Mouse (Mus musculus) myocyte (in vitro differentiated cells): ENCODE results near the gene Rnf126. TPM values are rescaled to one million over a fixed set of nuclear protein-coding genes. Genes with fewer than 3 reads are reported as not detected.

Source experiments
- H3K27me3 ChIP-seq: one replicate; pipeline ENCODE4 v1.6.1; 2011; ENCODE audit not compliant: control insufficient read depth, insufficient read depth, insufficient read length
- H3K36me3 ChIP-seq: one replicate; pipeline ENCODE4 v1.6.1; 2011; ENCODE audit not compliant: control insufficient read depth, insufficient read depth
- H3K4me2 ChIP-seq: one replicate; pipeline ENCODE4 v1.6.1; 2011; ENCODE audit warnings: low read depth, control low read depth
- H3K4me3 ChIP-seq: one replicate; pipeline ENCODE4 v1.5.1; 2011; ENCODE audit warnings: mild to moderate bottlenecking, control low read depth, moderate library complexity
- H3K79me2 ChIP-seq: one replicate; pipeline ENCODE4 v1.6.1; 2011; ENCODE audit not compliant: control insufficient read depth, insufficient read depth
- H3ac ChIP-seq: one replicate; pipeline ENCODE4 v1.6.1; 2011; ENCODE audit not compliant: control insufficient read depth, insufficient read length
- CEBPB ChIP-seq: IDR thresholded peaks from 2 replicates; pipeline ENCODE4 v1.6.1; 2011; ENCODE audit warnings: mild to moderate bottlenecking, moderate library complexity; ENCODE audit not compliant: poor library complexity, insufficient read depth, severe bottlenecking
- E2F4 ChIP-seq: IDR thresholded peaks from one replicate; pipeline ENCODE4 v1.6.1; 2011; ENCODE audit warnings: mild to moderate bottlenecking, control low read depth, moderate library complexity; ENCODE audit not compliant: insufficient read depth
- MAX ChIP-seq: IDR thresholded peaks from one replicate; pipeline ENCODE4 v1.6.1; 2011; ENCODE audit warnings: low read depth, mild to moderate bottlenecking, control low read depth
- MYOD1 ChIP-seq, 3 experiments: IDR thresholded peaks; one replicate each; pipeline ENCODE4 v1.6.1; 2011; ENCODE audit warnings: control low read depth in 2 of 3, low read depth in 2 of 3, mild to moderate bottlenecking in 2 of 3, moderate library complexity in 1 of 3; ENCODE audit not compliant: insufficient read length in 2 of 3, control insufficient read depth in 1 of 3
- MYOG ChIP-seq, 3 experiments: IDR thresholded peaks; one replicate each; pipeline ENCODE4 v1.6.1; 2011; ENCODE audit warnings: control low read depth in 2 of 3, low read depth in 2 of 3, mild to moderate bottlenecking in 2 of 3; ENCODE audit not compliant: insufficient read length in 2 of 3, control insufficient read depth in 1 of 3, insufficient read depth in 1 of 3
- POLR2A ChIP-seq: IDR thresholded peaks from one replicate; pipeline ENCODE4 v1.6.1; 2011; ENCODE audit warnings: low read depth, mild to moderate bottlenecking, control low read depth, moderate library complexity; ENCODE audit not compliant: insufficient read length
- POLR2AphosphoS2 ChIP-seq: IDR thresholded peaks from one replicate; pipeline ENCODE4 v1.6.1; 2011; ENCODE audit warnings: low read depth, control low read depth; ENCODE audit not compliant: insufficient read length
- REST ChIP-seq: IDR thresholded peaks from one replicate; pipeline ENCODE4 v1.6.1; 2011; ENCODE audit warnings: mild to moderate bottlenecking, control low read depth, moderate library complexity; ENCODE audit not compliant: insufficient read depth, insufficient read length
- SRF ChIP-seq: IDR thresholded peaks from one replicate; pipeline ENCODE4 v1.6.1; 2011; ENCODE audit warnings: low read depth; ENCODE audit not compliant: control insufficient read depth, insufficient read length
- TCF12 ChIP-seq: IDR thresholded peaks from one replicate; pipeline ENCODE4 v1.6.1; 2011; ENCODE audit warnings: mild to moderate bottlenecking, control low read depth; ENCODE audit not compliant: poor library complexity, insufficient read depth, severe bottlenecking
- TCF3 ChIP-seq: IDR thresholded peaks from one replicate; pipeline ENCODE4 v1.6.1; 2011; ENCODE audit warnings: low read depth, control low read depth; ENCODE audit not compliant: insufficient read length
- USF1 ChIP-seq: IDR thresholded peaks from one replicate; pipeline ENCODE4 v1.6.1; 2011; ENCODE audit warnings: low read depth, mild to moderate bottlenecking, control low read depth, moderate library complexity
- polyA plus RNA-seq: library from polyadenylated mRNA; unstranded; fragments of >200 nt; fragmentation: generic; extraction: Trizol; gene quantifications from one replicate; pipeline ENCODE4 v1.2.1, GENCODE M21; 2012; ENCODE audit warnings: missing spikeins

The Rnf126 gene
- polyA plus RNA-seq, 1 experiment: 91.3 TPM

GRCm38 (mm10) chr10:79754856-79755516, 11.8 kb downstream of the Rnf126 start, which contains the start of gene Fgf22:
Fgf22 (plus strand) TSS chr10:79755076.
- peaks cover 6% of the 10 kb centered on the region for H3K27me3 ChIP-seq
- H3ac ChIP-seq: no peak within 1 kb of the TSS
- TF ChIP-seq CEBPB: no peak
- peaks cover 15% of the 10 kb centered on the region for H3K36me3 ChIP-seq
- H3K4me3 ChIP-seq: no peak within 1 kb of the TSS
- no peaks in the 10 kb centered on the region for H3K79me2 ChIP-seq
- H3K4me2 ChIP-seq: no peak within 1 kb of the TSS

- no peak overlapping the region for H3K4me2 ChIP-seq
- no peak overlapping the region for H3K4me3 ChIP-seq
- peaks cover 6% of the 10 kb centered on the region for H3K27me3 ChIP-seq
- no peak for TF ChIP-seq REST
- no peak for TF ChIP-seq MYOD1 (IDR thresholded peaks at IDR 0.05; ENCODE audit: control insufficient read depth in 1 of 3, insufficient read length in 2 of 3, low read depth in 2 of 3)
- no peak for TF ChIP-seq TCF12
- TF ChIP-seq USF1: no peak
- TF ChIP-seq POLR2A: no peak
- no peak for TF ChIP-seq MAX
- TF ChIP-seq MYOG (IDR thresholded peaks at IDR 0.05; ENCODE audit: control insufficient read depth in 1 of 3, insufficient read depth in 1 of 3, insufficient read length in 2 of 3, low read depth in 2 of 3): no peak
- no peak for TF ChIP-seq CEBPB
- no peak for TF ChIP-seq E2F4
- no peak for TF ChIP-seq POLR2AphosphoS2
- TF ChIP-seq TCF3: no peak
- no peak for TF ChIP-seq SRF
- H3K36me3 ChIP-seq: no peaks in the 10 kb centered on the region
- peaks cover 10% of the 10 kb centered on the region for H3K79me2 ChIP-seq
- H3ac ChIP-seq: no peak overlapping the region
These were observed 18.3 kb downstream of the Rnf126 start for GRCm38 (mm10) chr10:79748496-79748895.

DNA sequence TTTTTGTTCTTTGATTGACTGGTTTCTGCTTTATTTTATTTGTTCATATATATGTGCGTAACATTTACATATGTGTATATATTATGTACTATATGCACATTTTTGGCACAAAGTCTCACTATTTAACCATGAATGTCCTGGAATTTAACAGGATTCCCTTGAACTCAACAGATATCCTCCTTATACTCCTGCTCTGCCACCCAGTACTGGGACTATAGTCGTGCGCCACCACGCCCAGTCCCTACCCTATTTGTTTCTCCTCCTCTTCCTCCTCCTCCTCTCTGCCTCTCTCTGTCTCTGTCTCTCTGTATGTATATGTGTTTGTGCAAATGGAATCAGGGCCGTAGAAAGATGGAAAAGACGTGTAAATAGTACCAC, 20.0 kb downstream of the Rnf126 start:
- Histone ChIP-seq H3K27me3 (peaks cover 6% of the 10 kb centered on the region), H3K4me2 (peak overlapping the region; percentile 76), H3K79me2 (peaks cover 10% of the 10 kb centered on the region), H3K4me3 (peak overlapping the region; percentile 52), H3ac (no peak overlapping the region), H3K36me3 (no peaks in the 10 kb centered on the region)
- no peak for TF ChIP-seq REST
- no peak for TF ChIP-seq POLR2A
- no peak for TF ChIP-seq TCF3
- no peak for TF ChIP-seq CEBPB
- no peak for TF ChIP-seq USF1
- TF ChIP-seq MYOG (IDR thresholded peaks at IDR 0.05; ENCODE audit: control insufficient read depth in 1 of 3, insufficient read depth in 1 of 3, insufficient read length in 2 of 3, low read depth in 2 of 3): no peak
- TF ChIP-seq POLR2AphosphoS2: no peak
- TF ChIP-seq SRF: no peak
- no peak for TF ChIP-seq MYOD1 (IDR thresholded peaks at IDR 0.05; ENCODE audit: control insufficient read depth in 1 of 3, insufficient read length in 2 of 3, low read depth in 2 of 3)
- no peak for TF ChIP-seq MAX
- TF ChIP-seq E2F4: no peak
- no peak for TF ChIP-seq TCF12

GRCm38 (mm10) chr10:79745898-79746773, 20.6 kb downstream of the Rnf126 start, which contains the start of gene Polrmt:
Polrmt (minus strand) TSS chr10:79746581.
- no peaks in the 10 kb centered on the region for H3K27me3 ChIP-seq
- H3K4me3 ChIP-seq: peak within 1 kb of the TSS; percentile 52
- H3K4me2 ChIP-seq: peak within 1 kb of the TSS; percentile 97
- peaks cover 10% of the 10 kb centered on the region for H3K79me2 ChIP-seq
- peaks cover 5% of the 10 kb centered on the region for H3K36me3 ChIP-seq
- H3ac ChIP-seq: no peak within 1 kb of the TSS
- TF ChIP-seq TCF12 (no peak), CEBPB (no peak), REST (no peak), SRF (peak; percentile 85), TCF3 (no peak), POLR2AphosphoS2 (peak; percentile 68), E2F4 (no peak), POLR2A (peak; percentile 94), MYOD1 (IDR thresholded peaks at IDR 0.05; ENCODE audit: control insufficient read depth in 1 of 3, insufficient read length in 2 of 3, low read depth in 2 of 3) (no peak)

- peak overlapping the region; percentile 97 for H3K4me2 ChIP-seq
- no peak overlapping the region for H3ac ChIP-seq
- H3K27me3 ChIP-seq: no peaks in the 10 kb centered on the region
- TF ChIP-seq TCF12 (no peak), REST (no peak)
- peaks cover 12% of the 10 kb centered on the region for H3K36me3 ChIP-seq
- peaks cover 10% of the 10 kb centered on the region for H3K79me2 ChIP-seq
- H3K4me3 ChIP-seq: peak overlapping the region; percentile 52
These were observed 21.3 kb downstream of the Rnf126 start for GRCm38 (mm10) chr10:79745411-79745810.
